Mouse (Mus musculus): Measurements from ENCODE around the gene Mprip.
"Not testable (repeated sequence)": the region's sequence is repeated elsewhere in the genome, so short reads cannot be mapped to it uniquely, and the experiment has no call there.

Gene Mprip

DNA sequence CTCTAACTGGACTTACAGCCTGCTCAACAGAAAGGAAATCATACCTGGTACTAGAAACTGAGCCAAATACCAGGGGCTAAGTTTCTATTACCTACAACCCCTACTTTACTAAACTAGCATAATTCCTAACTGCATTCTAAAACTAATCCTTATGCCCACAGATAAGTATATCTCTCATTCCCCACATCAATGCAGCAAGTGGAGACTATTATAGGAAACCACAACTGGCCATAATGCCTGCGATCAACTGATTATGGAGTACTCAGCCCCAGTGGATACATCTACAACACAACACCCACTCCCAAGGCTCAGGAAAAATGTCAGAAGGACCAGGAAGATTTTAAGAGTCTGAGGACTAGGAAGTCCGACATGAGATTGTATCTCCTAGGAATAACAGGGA is 7.6 kb upstream of the Mprip start:
- DNase-seq (ENCODE audit: low read depth, low spot score) = no peak

DNA sequence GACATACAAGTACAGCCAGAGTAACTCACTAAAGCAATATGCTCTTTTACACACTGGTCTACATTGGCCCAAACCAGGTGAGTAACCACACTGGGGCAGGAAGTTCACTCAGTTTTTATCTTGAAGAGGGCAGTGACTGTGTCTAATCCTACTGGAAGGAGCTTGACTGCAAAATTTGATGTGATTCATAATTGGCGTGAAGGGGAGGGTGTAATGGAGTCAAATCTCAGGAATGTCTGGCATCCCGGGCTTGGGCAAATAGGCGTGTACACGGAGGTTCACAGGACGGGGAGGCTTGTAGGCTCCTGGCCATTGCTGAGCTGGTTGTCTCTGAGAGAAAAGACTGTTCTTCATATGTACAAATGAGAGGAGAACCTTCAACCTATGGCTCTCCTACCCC is 5.8 kb upstream of the Mprip start:
- DNase-seq (ENCODE audit: low read depth, low spot score) = no peak

DNA sequence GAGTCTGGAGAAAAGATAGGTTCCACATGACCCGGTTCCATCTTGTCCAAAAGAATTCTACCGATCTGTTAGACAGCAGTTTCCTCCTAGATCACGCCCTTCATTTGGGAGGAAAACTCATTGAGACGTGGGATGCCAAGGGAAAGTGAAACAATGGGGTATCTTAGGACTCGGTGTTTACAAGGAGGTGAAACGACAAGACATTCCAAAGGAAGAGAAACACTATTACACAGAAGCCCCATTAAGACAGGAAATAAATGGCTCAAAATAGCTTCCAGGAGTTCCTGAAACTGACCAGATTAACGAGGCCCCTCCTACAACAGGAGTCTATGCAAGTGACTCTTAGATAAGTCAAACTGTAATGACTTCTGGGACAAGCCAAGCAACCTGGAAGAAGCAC is 5.1 kb upstream of the Mprip start:
- DNase-seq (ENCODE audit: low read depth, low spot score) = no peak

DNA sequence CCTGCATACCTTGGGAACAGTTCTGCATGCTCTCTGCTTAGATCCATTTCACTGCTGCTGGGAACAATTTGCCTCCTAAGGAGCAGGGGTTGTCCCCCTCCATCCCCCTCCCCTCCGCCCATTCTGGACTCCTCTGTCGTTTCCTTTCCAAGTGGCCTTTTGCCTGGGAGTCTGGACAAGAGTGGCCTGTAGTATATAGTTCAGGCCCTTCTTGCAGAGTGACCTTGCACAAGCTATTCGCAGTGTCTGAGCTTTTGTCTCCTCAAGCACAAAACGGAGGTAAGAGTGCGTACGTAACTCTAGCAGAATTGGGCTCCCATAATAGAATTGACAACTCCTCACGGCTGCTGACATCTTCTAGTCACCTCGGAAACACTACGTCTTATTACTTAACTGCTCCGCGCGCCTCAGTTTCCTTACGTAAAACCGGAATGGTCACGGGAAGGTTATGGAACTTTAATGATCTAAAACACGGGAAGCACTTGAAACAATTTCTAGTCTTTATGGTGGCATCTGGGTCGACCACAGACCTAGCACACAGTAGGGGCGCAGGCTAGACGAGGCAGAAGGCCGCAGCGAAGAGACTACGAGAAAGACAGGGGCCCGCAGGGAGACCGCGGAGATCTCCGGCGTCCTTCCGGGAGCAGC is 620 bp downstream of the Mprip start:
- no peak for DNase-seq (ENCODE audit: low read depth, low spot score)

DNA sequence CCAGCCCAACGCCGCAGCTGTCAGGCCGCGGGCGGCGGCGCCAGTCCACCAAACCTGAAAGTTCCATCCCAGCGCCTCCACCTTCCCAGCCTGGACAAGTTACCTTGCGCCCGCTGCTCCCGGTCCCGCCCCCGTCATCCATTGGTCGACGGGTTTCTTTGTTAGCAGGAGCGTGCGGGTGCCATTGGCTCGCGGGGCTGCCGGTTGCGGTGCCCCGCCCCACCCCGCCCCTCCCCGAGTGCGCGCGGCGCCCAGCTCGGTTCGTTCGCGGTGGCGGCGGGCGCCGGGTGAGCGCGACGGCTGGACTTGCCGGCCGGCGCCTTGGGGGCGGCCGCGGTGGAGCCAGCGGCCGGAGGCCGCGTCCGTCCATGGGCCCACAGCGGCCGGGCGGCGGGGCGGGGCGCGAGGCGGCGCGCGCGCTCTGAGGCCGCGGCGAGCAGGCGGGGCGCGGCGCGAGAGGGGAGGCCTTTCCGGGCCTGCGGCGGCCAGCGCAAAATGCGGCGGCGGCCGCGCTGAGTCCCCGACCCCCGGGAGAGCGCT is 1.2 kb downstream of the Mprip start:
- DNase-seq (ENCODE audit: low read depth, low spot score) = peak; percentile 92

DNA sequence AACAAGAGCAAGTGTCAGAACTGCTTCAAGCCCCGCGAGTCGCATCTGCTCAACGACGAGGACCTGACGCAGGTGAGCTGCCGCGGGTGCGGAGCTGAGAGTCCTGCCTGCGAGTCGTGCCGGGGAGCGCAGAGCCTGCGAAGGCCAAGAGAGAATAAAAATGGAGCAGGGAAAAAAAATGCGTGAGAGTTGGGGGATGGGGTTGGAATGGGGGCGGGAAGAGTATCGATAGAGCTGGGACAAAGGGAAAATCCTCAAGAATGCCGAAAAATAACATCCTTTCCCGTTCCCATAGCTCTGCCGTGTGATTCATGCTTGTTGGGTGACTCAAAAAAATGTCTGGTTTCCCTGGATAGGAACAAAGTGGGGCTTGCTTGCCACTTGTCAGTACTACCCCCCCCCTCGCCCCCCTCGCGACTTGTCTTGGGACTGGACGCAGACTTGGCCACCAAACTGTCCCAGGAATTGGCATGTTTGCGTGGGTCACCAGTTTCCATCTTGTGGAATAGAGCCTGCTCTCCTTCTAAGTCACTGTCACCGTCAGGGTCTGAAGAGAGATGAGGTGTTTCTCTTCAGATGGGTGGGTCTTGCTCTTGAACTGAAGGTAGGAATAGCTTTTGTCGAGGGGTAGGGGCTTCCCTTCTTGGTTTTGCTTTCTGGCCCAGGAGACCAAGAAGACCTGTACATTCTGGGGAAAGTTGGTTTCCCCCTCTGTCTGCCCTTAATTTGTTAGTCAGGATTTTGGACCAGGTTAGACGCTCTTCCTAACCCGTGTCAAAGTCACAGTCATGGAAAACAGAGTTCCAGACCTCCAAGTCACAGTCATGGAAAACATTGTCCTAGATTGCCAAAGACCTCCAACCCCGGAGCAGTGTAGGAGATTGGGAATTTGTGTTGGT is 2.0 kb downstream of the Mprip start:
- peak; percentile 29 for DNase-seq (ENCODE audit: low read depth, low spot score)

DNA sequence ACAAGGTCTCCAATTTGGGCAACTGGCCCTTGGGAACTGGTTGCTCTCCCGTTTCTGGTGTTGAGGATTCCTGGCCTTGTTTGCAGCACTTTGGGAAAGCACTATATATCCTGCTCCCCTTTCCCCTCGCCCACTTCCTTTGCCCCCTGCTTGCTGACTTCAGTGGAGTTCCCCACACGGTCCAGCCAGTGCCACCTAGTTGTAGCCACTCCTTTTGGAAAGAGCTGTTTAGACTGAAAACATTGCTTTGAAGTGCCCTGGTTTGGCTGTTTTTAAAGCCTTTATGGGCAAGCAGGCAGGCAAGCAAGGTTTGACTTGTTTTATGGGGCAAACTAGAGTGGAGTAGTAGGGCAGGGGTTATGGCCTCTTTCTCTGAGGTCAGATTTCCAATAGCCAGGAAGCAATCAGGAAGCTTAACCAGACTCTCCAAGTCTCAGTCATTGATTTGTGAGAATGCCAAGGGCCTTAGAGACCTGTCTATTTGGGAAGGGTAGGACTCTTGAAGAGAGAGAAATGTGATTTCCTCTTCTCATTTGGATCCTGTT is 2.7 kb downstream of the Mprip start:
- DNase-seq (ENCODE audit: low read depth, low spot score) = no peak

DNA sequence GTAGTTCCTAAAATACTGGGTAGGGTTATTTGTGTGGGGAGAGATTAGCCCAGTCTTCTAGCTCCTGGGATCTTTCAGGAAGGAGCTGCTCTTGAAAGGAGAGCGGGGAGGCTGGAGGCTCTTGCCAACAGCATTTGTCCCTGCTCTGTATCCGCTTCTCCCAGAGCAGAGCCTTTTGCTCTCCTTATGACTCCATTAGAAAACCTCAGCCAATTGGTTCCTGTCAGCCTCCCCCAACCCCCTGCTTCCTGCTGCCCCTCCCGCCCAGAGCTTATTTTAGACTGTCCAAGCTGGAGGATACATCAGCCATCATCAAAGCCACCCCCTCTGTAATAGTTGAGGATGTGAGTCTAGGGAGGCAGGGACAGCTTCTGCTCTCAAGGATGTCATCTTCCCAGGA is 3.7 kb downstream of the Mprip start:
- DNase-seq (ENCODE audit: low read depth, low spot score) = no peak

DNA sequence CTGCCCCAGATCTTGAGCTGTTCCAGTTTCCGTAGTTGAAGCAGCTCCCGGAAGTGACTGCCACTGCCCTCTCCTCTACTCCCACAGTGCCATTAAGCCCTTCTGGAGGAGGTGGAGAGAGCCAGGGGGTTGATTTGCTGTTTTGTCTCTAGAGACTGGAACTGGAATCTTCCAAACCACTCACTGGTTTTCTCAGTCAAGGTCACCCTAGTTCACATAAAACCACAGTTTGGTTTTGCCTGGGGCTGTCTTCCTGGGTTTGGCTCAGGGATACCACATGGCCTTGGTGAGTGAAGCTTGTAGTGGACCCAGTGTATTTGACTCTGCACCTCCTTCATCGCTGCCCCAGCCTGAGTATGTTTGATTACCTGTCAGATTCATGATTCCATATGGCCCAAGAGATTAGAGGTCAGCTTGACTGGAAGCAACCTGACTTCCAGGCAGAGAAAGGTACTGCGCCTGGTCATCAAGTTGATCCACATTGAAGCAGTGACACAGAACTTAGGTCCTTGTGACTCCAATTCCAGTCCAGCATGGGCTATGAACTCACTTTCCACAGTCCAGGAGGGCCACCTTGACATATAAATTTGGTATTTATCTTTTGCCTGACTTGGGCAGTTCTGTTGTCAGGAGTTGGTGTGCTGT is 10.1 kb downstream of the Mprip start:
- DNase-seq (ENCODE audit: low read depth, low spot score) = no peak

DNA sequence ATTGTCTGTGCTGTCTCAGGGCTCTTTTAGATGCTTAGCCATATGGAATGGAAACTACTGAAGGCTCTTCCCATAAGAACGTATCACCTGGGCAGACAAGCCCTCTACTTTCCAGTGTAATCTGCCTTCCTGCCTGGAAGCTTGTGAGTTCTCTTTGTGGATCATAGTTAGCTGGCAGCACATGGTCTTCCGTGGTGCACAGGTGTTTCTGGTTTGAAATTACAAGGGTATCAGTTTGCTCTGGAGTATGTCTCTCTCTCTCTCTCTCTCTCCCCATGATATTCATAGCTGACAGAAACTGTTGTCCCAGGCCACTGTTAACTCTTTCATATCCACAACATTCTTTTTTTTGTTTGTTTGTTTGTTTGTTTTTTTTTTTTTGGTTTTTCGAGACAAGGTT is 12.9 kb downstream of the Mprip start:
- DNase-seq (ENCODE audit: low read depth, low spot score) = no peak

DNA sequence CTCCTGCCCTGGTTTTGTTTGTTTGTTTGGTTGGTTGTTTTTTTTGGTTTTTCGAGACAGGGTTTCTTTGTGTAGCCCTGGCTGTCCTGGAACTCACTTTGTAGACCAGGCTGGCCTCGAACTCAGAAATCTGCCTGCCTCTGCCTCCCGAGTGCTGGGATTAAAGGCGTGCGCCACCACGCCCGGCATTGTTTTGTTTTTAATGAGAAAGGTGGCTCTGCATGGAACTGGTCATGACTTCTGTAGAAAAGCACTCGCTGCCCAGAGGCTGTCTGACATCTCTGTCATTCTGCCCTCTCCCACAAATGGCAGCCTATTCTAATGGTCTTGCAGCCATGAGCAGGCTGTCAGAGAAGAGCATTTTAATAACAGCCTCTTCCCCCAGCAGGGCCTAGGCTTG is 13.6 kb downstream of the Mprip start:
- DNase-seq (ENCODE audit: low read depth, low spot score) = not testable (repeated sequence)

DNA sequence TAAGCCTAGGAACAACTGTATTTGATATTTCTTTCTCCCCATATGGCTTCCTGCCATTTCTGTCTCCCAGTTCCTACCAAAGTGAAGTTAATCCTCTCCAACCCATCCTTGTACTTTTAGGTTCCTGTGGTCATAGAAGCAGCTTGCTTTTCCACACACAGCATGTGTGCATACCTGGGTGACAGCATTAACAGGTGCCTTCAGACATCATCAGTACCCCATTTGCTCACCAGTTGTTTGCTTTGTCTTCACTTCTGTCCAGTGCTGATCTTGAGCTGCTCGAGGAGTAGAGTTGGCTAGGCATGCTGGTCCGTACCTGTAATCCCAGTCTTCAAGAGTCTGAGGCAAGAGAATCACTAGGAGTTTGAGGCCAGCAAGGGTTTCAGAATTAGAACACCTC is 16.7 kb downstream of the Mprip start:
- no peak for DNase-seq (ENCODE audit: low read depth, low spot score)

DNA sequence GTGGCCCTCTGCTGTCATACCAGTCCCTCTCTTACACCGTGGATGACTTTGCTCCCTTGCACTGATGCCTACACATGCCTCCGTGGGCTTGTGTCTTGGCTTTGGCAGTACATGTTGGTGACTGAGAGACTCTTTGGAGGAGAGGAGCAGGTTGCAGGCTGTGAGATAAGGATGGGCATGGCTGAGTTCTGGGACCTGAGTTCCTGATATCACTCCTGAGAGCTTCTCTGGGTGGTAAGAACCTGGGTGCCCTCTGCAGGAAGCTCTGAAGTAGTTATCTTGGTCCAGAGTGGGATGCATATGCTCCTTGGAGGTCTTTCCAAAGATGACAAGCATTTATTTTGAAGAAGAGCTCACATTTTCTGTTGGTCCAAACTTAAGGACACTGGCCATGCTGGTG is 17.6 kb downstream of the Mprip start:
- no peak for DNase-seq (ENCODE audit: low read depth, low spot score)

DNA sequence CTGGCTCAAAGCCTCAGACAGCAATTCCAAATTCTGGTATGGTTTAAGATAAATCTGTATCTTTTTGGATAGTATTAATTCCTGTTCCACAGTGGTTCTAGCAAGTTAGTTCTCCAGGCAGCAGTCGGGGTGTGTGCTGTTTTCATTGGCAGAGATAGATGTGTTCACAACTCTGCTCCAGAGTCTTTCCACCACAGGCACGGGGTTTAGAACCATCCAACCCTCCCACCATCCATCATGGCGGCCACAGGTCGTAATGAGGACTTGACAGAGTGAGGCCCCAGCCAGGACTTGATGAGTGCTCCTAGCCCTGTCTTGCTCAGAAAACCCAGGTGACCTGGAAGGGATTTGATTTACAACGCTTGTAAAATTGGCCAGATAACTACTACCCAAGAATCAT is 19.0 kb downstream of the Mprip start:
- no peak for DNase-seq (ENCODE audit: low read depth, low spot score)

DNA sequence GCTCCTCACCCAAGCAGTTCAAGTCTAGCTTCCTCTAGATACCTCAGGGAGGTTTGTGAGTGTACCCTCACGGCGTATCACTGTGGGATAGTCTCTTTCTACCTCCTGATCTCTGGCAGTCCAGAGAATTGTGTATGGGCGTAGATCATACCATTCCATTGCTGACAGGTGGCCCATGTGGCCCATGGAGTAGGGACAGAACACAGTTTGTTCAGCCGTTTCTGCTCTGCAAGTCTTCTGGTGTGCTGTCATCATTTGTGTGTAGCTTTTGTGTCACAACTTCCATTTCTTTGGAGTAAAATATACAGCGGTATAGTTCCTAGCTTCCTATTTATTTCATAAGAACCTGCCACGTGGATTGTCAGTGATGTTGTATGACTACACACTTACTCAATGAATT is 23.9 kb downstream of the Mprip start:
- DNase-seq (ENCODE audit: low read depth, low spot score) = no peak

DNA sequence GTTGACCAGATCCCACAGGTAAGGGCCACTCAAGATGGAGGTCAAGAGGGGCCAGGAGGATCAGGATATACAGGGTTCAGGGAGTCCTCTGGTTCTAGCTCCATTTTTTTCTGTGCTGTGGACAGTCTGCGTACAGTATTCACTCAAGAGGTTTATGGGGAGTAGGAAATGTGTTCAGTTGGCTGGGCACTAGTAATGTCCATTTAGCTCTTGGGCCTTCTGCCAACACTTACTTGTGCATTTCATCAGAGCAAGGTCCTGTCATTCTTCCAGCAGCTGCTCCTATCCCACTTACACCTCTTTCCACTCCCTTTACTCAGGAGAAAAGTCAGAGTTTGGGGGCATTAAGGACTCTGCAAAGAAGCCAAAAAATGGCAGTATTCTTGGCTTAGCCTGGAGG is 33.4 kb downstream of the Mprip start:
- DNase-seq (ENCODE audit: low read depth, low spot score) = no peak

DNA sequence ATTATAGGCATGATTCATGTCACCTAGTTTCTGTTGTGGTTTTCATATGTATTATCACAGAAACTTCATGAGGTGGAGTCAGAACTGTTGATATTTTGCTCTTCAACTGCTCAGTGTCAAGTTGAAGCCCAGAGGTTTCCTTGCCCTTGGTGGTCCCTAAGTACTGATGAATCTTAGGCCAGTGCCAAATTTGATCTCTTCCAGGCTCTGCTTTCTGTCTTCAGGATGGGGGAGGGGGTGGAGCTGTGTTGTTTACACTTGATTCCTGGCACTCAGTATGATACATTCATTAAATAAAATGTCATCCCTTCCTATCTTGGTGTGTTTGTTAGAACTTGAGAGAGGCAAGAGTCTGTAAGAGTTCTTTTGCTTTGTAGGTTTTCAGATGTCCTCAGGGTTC is 34.4 kb downstream of the Mprip start:
- no peak for DNase-seq (ENCODE audit: low read depth, low spot score)

DNA sequence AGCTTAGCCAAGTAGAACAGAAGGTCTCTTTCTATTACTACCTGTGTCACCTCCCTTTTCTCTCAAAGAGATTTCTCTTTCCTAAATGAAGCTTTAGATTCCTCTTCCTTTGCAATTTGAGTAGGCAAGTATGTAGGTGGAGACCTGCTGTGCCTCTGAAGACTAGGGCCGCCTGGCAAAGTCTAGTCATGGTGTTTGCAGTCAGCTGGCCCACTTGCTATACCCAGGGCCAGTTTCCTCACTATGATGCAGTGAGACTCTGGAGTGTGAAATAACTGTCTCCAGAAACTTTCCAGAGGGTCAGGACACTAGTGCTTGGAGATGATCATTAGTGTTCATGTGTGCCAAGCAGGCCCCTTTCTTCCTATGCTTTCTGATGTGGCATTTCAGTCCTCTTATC is 36.5 kb downstream of the Mprip start:
- DNase-seq (ENCODE audit: low read depth, low spot score) = no peak

DNA sequence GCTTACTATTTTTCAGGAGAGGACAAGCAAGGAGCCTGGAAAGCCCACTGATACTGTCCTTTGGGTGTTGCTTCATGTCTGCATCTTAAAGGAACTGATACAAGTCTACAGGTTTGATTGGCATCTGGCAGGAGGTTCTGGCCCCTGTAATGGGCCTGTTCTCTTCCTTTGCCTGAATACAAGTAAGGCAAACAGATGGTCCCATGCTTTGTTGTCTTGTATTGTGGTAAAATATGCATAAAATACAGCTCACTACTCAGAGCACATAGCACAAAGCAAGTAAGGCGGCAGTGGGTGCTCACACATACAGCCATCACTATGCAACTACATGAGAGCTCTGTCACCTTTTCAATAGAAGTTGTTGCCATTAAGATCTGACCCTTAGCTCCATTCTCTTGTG is 39.7 kb downstream of the Mprip start:
- DNase-seq (ENCODE audit: low read depth, low spot score) = no peak

DNA sequence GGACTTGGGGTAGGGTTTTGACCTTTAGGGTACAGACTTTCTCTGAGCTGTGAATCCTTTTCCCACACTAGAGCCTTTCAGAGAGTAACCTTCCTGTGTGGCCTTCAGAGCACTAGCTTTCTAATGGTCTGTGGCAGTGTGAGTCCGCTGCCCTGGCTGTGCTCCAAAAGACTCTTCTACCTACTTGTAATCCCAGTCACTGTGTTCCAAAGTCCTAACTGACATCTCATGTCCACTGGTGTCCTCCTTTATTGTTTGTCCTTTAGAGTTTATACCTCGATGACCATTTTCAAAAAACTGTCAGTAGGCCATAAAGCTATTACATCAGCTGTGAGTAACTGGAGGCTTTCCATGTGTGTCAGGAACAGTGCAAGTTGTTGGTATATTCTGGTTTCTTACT is 44.0 kb downstream of the Mprip start:
- no peak for DNase-seq (ENCODE audit: low read depth, low spot score)

DNA sequence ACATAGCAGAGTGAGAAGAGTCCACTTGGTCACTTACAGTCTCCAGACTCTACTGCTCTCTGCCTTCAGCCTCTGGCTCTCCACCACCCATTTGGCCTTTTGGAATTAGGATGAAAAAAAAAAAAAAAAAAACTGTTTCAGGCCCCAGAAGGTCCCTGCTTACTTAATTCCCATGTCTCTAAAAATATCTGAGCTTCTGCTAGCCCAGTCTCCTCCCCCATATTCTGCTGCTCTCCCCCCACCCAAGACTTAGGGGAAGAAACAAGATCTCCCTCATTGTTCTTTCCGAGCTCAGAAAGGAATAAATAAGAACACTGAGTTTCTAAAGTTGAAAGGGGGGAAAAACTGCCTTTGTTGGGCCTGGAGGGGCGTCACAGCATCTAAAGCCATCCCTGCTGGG is 46.4 kb downstream of the Mprip start:
- DNase-seq (ENCODE audit: low read depth, low spot score) = no peak

DNA sequence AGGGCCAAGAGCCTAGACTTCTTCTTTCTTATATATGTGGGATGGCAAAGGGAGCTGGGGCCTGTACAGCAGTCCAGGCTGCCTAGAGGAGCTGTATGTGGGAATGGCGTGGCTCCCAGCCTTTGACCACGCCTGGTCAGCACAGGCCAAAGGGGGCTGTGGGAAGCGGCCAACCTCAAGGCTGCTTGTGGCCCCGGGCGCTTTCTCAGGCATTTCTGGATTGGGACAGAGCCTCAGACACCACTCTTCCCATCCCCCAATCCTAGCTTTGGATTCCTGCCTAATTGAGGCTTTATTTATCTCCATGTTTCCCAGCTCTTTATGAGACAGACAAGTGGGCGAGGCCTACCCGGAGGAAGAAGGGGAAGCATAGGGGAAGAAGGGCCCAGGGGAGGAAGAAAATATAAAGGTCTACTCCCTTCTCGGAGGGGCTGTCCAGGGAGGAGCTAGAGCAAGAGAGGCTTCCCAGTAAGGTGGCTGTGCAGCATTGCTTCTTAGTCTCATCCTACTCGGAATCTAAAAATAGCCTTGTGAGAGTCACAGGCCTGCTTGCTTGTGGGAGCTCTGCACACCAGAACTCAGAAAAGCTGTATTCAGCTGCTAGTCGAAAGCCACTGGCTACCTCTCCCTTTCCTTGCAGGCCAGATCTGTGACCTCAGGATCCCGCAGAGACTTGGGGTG is 47.0 kb downstream of the Mprip start:
- no peak for DNase-seq (ENCODE audit: low read depth, low spot score)
